Mouse (Mus musculus): Measurements from ENCODE around the gene C1qtnf9.

The C1qtnf9 gene

DNA sequence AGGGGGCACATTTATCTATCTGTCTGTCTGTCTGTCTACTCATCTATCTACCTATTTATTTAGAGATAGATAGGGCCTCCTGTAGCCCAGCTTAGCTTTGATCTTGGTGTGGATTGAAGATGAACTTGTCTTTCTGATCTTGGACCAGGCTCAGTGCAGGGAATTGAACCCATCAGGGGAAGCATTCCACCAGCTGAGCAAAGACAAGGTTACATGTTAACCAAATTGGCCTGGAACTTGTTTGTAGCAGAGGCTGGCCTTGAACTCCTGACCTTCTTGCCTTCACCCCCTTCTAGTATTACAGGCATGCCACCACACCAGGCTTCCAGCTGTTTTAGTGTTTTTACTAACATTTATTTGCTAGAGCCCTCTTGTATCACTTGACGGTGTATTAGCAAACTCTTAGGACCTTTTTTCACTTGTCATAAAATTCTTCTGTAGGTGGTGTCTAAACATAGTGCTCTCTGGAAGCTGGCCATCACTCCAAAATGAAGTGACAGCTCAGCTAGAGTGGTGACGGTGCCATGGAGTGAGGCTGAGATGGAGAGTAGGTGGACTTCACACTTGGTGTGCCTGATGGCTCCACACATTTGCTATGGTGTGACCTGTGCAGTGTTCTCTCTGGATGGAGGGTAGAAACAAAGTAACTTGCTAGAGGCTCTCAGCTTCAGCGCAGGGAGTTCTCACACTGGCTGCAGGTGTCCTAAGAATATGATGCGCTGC is 28.8 kb downstream of the C1qtnf9 start:
- peak; percentile 36 for DNase-seq

DNA sequence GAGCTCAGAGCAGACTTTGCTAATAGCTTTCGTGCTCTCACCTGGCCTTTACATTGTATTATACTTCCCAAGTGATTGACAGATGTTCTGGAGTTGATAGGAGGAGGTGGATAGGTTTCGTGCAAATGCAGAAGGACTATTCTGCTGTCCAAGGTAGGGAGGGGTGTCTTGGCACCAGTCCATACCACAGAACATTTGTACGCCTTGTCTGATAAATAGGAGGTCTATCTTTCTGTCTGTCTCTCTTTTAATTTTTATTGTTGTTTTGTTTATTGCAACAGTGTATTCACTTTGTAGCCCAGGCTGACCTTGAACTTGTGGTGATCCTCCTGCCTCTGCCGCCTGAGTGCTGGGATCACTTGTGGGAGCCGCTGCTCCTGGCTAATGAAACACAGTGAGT is 29.7 kb downstream of the C1qtnf9 start:
- DNase-seq: no peak

DNA sequence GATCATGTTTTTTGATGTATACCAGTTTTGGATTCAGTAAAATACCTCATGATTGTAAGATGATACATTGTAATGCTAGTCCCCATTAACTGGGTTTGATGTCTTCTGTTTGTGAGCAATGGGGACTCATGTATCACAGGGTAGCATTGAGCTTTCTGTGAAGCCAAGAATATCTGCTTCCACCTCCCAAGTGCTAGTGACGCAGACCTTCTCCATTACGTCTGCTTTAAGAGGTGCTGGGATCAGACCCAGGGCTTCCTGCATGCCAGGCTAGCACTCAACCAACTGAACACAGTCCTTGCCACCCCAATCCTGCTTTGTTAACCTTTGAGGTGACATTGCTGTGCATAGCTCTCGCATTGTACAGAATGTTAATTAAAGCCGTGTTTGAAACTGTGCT is 30.8 kb downstream of the C1qtnf9 start:
- DNase-seq: no peak

DNA sequence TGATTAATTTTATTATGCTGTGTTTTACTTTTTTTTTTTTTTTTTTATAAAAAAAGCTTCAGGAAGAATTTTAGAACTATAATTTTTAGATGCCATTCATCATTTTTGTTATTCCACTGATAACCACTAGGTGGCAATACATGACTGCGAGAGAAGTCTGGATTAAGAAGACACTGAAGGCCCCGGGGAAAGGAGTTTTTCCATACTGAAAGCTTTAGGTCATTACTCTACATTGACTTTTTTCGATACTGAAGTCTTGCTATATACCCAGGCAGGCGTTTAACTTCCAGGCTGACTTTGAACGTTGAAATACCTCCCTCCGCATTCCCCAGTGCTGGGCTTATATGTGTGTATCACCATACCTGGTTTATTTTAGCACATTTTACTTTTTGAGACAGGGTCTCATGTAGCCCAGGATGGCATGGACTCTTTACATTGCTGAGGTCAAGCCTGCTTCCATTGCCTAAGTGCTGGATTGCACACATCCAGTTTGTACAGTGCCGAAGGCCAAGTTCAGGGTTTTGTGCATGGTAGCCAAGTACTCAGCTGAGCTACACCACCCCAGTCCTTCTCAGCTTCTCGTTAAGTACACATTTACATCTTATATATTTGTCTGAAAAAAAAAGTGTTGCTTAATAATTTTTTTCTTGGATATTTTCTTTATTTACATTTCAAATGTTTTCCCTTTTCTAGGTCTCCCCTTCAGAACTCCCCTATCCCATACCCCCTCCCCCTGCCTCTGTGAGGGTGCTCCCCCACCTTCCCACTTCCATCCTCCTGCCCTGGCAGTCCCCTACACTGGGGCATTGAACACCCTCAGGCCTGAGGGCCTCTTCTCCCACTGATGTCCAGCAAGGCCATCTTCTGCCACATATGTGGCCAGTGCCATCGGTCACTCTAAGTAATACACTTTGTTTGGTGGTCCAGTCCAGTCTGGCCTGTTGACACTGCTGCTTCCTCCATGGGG is 32.1 kb downstream of the C1qtnf9 start:
- no peak for DNase-seq

DNA sequence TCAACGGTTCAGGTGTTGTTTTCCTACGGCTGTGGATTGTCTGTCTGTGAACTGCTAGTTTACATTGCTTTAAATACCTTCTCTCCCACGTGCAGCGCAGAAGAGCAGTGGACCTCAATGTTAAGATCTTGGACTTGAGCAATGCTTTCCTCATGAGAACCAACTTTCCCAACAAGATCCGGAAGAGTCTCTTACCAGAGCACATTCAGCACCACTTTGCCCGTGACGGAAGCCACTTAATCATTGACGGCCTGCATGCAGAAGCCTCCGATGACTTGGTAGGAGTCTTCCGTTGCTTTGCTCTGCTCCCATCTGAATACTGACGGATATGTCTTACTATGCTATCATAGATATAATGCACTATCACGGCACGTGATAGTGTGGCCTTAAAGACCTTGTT is 34.1 kb downstream of the C1qtnf9 start:
- no peak for DNase-seq

DNA sequence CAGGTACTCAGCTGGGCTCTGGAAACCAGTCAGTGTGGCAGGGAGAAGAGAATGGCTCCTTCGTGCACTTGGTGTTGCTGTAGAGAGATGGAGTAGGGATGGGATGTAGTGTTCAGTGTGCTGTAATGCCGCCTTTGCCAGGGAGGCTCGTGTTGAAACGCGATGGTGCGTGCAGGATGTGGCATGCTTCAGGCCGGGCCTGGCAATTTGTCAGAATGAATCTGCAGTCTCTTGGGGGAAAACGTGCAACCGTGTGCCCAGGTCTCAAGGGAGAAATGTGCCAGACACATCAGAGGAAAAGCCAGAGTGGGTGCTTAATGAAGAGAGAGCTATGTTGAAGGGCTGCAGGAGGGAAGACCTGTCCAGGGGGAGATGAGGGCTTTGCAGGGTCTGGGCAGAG is 37.0 kb downstream of the C1qtnf9 start:
- no peak for DNase-seq

DNA sequence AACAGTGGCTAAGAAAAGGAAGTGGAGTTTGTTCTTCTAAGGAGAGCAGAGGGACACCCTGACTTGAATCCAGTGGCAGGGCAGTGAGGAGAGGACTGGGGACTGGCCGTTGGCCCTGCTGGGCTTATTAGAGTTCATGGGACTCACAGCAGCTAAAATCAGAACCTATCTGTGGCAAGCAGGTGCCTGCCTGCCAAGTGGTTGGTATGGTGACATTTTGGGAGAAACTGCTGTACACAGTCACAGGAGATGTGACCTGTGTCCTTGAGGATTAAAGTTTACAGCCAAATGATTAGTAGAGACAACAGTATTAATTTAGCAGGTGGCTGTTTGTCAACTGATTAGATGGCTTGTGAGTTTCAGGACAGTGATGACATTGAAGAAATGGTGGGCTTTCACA is 37.9 kb downstream of the C1qtnf9 start:
- DNase-seq: no peak

DNA sequence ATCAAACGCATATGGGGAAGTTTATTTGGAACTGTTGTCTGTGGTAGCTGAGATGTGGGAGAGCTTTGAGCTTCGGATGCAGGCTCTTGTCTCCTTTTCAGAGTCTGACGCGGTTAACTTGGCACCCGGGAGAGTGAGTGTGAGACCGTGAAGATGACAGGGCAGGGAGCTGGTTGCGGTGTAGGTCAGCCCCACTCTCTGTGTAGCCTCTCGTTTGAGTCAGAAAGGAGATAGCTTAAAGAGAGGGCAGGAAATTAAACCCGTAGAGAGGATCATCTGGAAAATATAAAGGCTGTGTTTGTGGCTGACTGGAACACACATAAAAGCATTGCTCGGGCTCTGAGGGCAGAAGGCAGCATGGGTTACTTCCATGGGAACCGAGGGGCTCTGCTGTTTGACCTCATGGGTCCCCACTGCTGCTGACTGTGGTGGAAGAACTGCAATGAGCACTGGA is 39.0 kb downstream of the C1qtnf9 start:
- DNase-seq: no peak

DNA sequence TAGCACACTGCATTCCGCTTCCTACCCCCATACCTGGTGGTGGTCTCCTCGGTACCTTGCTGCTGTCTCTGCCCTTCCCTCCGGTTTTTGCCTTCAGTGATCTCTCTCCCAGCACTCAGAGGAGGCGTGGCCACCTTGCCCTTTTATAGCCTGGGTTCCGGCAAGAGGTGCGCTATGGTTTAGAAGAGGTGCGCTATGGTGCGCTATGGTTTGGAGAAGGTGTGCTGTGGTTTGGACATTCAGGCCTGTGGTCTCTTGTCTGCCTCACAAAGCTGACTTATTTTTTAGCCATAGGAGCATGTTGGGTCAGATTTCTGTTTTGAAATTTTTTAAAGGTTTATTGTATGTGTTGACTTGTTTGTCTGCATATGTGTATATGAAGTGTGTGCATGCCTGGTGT is 41.9 kb downstream of the C1qtnf9 start:
- DNase-seq: no peak

DNA sequence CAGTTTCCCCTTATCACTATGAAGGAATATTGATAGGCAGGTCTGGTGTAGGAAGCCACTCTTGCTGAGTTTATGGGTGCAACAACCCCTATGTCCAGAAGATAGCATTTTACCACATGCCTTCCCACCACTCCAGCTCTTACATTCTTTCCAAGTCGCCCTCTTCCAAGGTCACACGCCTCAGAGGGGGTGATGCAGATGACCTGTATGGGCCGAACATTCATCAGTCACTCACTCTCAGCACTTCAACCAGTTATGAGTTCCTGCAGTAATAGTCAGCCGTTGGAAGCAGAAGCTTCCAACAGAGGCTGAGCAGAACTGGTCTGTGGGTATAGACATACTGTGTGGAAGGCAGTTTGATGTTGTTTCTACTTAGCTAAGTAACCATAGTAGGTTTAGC is 43.6 kb downstream of the C1qtnf9 start:
- no peak for DNase-seq

DNA sequence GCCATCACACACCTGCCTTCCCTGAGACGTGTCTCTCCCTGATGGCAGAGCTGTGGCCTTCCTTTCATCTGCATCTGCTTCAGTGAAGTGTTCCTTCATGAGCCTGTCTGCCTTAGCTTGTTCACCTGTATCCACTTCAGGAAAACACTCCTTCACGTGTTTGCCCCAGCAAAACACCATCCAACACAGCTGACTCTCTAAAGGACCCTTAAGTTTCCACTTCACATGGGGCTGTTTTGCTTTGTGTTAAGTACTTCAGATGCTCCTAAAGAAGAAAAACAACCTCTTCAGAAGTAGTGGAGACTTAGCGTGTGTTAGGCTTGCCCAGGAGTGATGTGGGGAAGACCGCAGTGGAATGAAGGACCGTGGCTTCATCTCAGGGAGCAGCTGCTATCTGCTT is 47.2 kb downstream of the C1qtnf9 start:
- DNase-seq: no peak

DNA sequence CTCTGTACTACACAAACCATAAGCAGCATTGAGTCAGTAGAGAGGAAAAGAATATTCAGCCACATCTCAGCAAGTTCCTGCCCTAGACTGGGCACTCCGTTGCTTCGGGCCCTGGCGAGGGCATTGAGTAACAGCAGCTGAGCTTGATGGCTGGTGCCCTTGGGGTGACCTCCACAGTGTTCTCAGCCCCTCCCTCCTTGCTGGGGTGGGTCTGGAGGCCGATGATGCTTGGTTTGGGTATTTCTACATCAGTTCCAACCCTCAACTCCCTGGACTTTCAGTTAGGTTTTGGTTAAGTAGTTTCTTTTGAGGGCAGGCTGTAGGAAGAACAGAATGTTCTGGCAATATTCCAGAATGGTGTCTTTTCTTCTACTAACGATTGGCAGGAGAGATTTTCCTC is 50.1 kb downstream of the C1qtnf9 start:
- no peak for DNase-seq

DNA sequence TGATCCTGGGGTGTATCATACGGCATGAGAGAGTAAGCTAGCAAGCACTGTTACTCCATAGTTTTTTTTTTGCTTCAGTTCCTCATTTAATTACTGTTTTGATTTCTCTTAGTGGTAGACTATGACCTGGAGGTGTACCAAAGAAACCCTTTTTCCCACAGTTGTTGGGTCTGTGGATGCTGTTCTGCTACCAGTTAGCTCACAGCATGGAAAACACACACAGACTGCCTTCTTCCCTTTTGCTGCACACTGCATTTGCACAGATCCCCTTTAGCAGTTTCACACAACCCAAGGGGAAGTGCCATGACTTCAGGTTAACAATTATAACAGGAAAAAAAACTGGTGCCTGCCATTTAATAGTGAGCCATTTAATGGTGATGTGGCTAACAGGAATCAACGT is 62.2 kb downstream of the C1qtnf9 start:
- DNase-seq: no peak
